Mouse (Mus musculus) E14TG2a.4 (cell line): ENCODE data around the gene Pask.

Experiments
- CTCF ChIP-seq: conservative IDR thresholded peaks from 2 replicates; pipeline ENCODE4 v1.5.1; 2014; ENCODE audit warnings: low read length
- NANOG ChIP-seq: IDR thresholded peaks from 2 replicates; pipeline ENCODE4 v1.6.1; 2014; ENCODE audit warnings: borderline replicate concordance, low read length, mixed read lengths
- POU5F1 ChIP-seq: IDR thresholded peaks from 2 replicates; pipeline ENCODE4 v1.6.1; 2014; ENCODE audit warnings: low read length, borderline replicate concordance

- no peak for TF ChIP-seq CTCF
- no peak for TF ChIP-seq POU5F1
- no peak for TF ChIP-seq NANOG
Observed at GRCm38 (mm10) chr1:93291591-93291990, 51.7 kb downstream of the Pask start.
